Mouse (Mus musculus): Measurements from ENCODE around the gene Mphosph6. TPM values are rescaled to one million over a fixed set of nuclear protein-coding genes. Genes with fewer than 3 reads are reported as not detected.

The Mphosph6 gene
- polyA plus RNA-seq, 1 experiment from 2014 or later = 17.2 TPM

GRCm38 (mm10) chr8:117762776-117763175, 39.0 kb downstream of the Mphosph6 start:
- Histone ChIP-seq H3K36me3 (replicated peaks; ENCODE audit: insufficient read depth, low read length) (no peaks in the 10 kb centered on the region; the same call in 1 of the 2 replicates), H3K4me3 (ENCODE audit: low read depth, low read length) (no peak overlapping the region), H3K9me3 (ENCODE audit: low read length) (no peaks in the 10 kb centered on the region), H3K4me1 (ENCODE audit: insufficient read depth) (no peaks in the 10 kb centered on the region), H3K27ac (ENCODE audit: low read depth) (no peak overlapping the region), H3K27me3 (ENCODE audit: insufficient read depth, low read length) (no peaks in the 10 kb centered on the region), H3K4me2 (ENCODE audit: low read depth, low read length) (no peak overlapping the region), H3K9ac (replicated peaks) (no peak overlapping the region)
- ATAC-seq (no peak), DNase-seq (no peak)
- WGBS (ENCODE audit: insufficient replicate concordance) = 76% methylated on average over 6 of the region's 6 CpGs
- TF ChIP-seq EP300 (IDR thresholded peaks at IDR 0.05; ENCODE audit: low read depth) (no peak), CTCF (IDR thresholded peaks at IDR 0.05; ENCODE audit: low read depth) (no peak)

- H3K36me3 ChIP-seq (replicated peaks; ENCODE audit: insufficient read depth, low read length) = no peaks in the 10 kb centered on the region; the same call in 1 of the 2 replicates
- no peak for ATAC-seq
- H3K9ac ChIP-seq (replicated peaks) = no peak overlapping the region
- no peak for DNase-seq
- no peaks in the 10 kb centered on the region for H3K4me1 ChIP-seq (ENCODE audit: insufficient read depth)
- 73% methylated on average over 11 of the region's 11 CpGs for WGBS (ENCODE audit: insufficient replicate concordance)
- TF ChIP-seq EP300 (IDR thresholded peaks at IDR 0.05; ENCODE audit: low read depth) (no peak), CTCF (IDR thresholded peaks at IDR 0.05; ENCODE audit: low read depth) (no peak)
- H3K27me3 ChIP-seq (ENCODE audit: insufficient read depth, low read length) = no peaks in the 10 kb centered on the region
- H3K4me3 ChIP-seq (ENCODE audit: low read depth, low read length) = no peak overlapping the region
- no peak overlapping the region for H3K27ac ChIP-seq (ENCODE audit: low read depth)
- no peaks in the 10 kb centered on the region for H3K9me3 ChIP-seq (ENCODE audit: low read length)
- no peak overlapping the region for H3K4me2 ChIP-seq (ENCODE audit: low read depth, low read length)
Measured at GRCm38 (mm10) chr8:117757900-117758299, 43.8 kb downstream of the Mphosph6 start.

GRCm38 (mm10) chr8:117749436-117749835, 52.3 kb downstream of the Mphosph6 start:
- no peak for TF ChIP-seq EP300 (IDR thresholded peaks at IDR 0.05; ENCODE audit: low read depth)
- ATAC-seq (no peak), DNase-seq (no peak)
- 59% methylated on average over 2 of the region's 2 CpGs for WGBS (ENCODE audit: insufficient replicate concordance)
- no peaks in the 10 kb centered on the region for H3K9me3 ChIP-seq (ENCODE audit: low read length)
- H3K36me3 ChIP-seq (replicated peaks; ENCODE audit: insufficient read depth, low read length) = no peaks in the 10 kb centered on the region
- H3K4me3 ChIP-seq (ENCODE audit: low read depth, low read length) = no peak overlapping the region
- no peak overlapping the region for H3K4me2 ChIP-seq (ENCODE audit: low read depth, low read length)
- no peak overlapping the region for H3K27ac ChIP-seq (ENCODE audit: low read depth)
- H3K9ac ChIP-seq (replicated peaks) = no peak overlapping the region
- H3K4me1 ChIP-seq (ENCODE audit: insufficient read depth) = peaks cover 14% of the 10 kb centered on the region; the same call in 1 of the 2 replicates
- no peaks in the 10 kb centered on the region for H3K27me3 ChIP-seq (ENCODE audit: insufficient read depth, low read length)

GRCm38 (mm10) chr8:117747886-117748730, 53.6 kb downstream of the Mphosph6 start:
- ATAC-seq = peak; percentile 66
- no peak overlapping the region for H3K9ac ChIP-seq (replicated peaks)

GRCm38 (mm10) chr8:117747428-117747827, 54.3 kb downstream of the Mphosph6 start:
- Histone ChIP-seq H3K4me3 (ENCODE audit: low read depth, low read length) (no peak overlapping the region), H3K4me1 (ENCODE audit: insufficient read depth) (peaks cover 18% of the 10 kb centered on the region), H3K9ac (replicated peaks) (no peak overlapping the region), H3K36me3 (replicated peaks; ENCODE audit: insufficient read depth, low read length) (no peaks in the 10 kb centered on the region), H3K27ac (ENCODE audit: low read depth) (0 out of 2 replicates have a peak overlapping the region, but pooled peaks have one; percentile 24), H3K27me3 (ENCODE audit: insufficient read depth, low read length) (no peaks in the 10 kb centered on the region), H3K9me3 (ENCODE audit: low read length) (no peaks in the 10 kb centered on the region), H3K4me2 (ENCODE audit: low read depth, low read length) (0 out of 2 replicates have a peak overlapping the region, but pooled peaks have one; percentile 2)
- TF ChIP-seq CTCF (IDR thresholded peaks at IDR 0.05; ENCODE audit: low read depth) (peak; percentile 31), EP300 (IDR thresholded peaks at IDR 0.05; ENCODE audit: low read depth) (no peak)
- 36% methylated on average over 2 of the region's 2 CpGs for WGBS (ENCODE audit: insufficient replicate concordance)
- no peak for ATAC-seq
- DNase-seq = no peak

More at GRCm38 (mm10) chr8:117747886-117748730, 53.6 kb downstream of the Mphosph6 start:
- Histone ChIP-seq H3K36me3 (replicated peaks; ENCODE audit: insufficient read depth, low read length) (no peaks in the 10 kb centered on the region), H3K4me2 (ENCODE audit: low read depth, low read length) (no peak overlapping the region), H3K27ac (ENCODE audit: low read depth) (peak overlapping the region; percentile 62; the same call in 1 of the 2 replicates), H3K4me3 (ENCODE audit: low read depth, low read length) (no peak overlapping the region), H3K4me1 (ENCODE audit: insufficient read depth) (peaks cover 14% of the 10 kb centered on the region; the same call in 1 of the 2 replicates), H3K9me3 (ENCODE audit: low read length) (no peaks in the 10 kb centered on the region), H3K27me3 (ENCODE audit: insufficient read depth, low read length) (no peaks in the 10 kb centered on the region)
- DNase-seq = no peak
- no peak for TF ChIP-seq CTCF (IDR thresholded peaks at IDR 0.05; ENCODE audit: low read depth)
- 61% methylated on average over 8 of the region's 9 CpGs for WGBS (ENCODE audit: insufficient replicate concordance)

GRCm38 (mm10) chr8:117746651-117747050, 55.1 kb downstream of the Mphosph6 start:
- no peak for ATAC-seq
- no peaks in the 10 kb centered on the region for H3K27me3 ChIP-seq (ENCODE audit: insufficient read depth, low read length)
- no peak overlapping the region for H3K4me3 ChIP-seq (ENCODE audit: low read depth, low read length)
- 55% methylated on average over 5 of the region's 5 CpGs for WGBS (ENCODE audit: insufficient replicate concordance)
- H3K4me1 ChIP-seq (ENCODE audit: insufficient read depth) = peaks cover 18% of the 10 kb centered on the region
- DNase-seq = no peak
- no peaks in the 10 kb centered on the region for H3K9me3 ChIP-seq (ENCODE audit: low read length)
- peak overlapping the region; percentile 24; the same call in 1 of the 2 replicates for H3K27ac ChIP-seq (ENCODE audit: low read depth)
- no peak overlapping the region for H3K4me2 ChIP-seq (ENCODE audit: low read depth, low read length)
- no peak for TF ChIP-seq CTCF (IDR thresholded peaks at IDR 0.05; ENCODE audit: low read depth)
- no peak for TF ChIP-seq EP300 (IDR thresholded peaks at IDR 0.05; ENCODE audit: low read depth)
- H3K36me3 ChIP-seq (replicated peaks; ENCODE audit: insufficient read depth, low read length) = no peaks in the 10 kb centered on the region
- H3K9ac ChIP-seq (replicated peaks) = no peak overlapping the region
